Mouse (Mus musculus) myocyte (in vitro differentiated cells): ENCODE data around the gene Smo. TPM values are rescaled to one million over a fixed set of nuclear protein-coding genes. Genes with fewer than 3 reads are reported as not detected.

Source experiments
- H3K27me3 ChIP-seq: one replicate; pipeline ENCODE4 v1.6.1; 2011; ENCODE audit not compliant: control insufficient read depth, insufficient read depth, insufficient read length
- H3K36me3 ChIP-seq: one replicate; pipeline ENCODE4 v1.6.1; 2011; ENCODE audit not compliant: control insufficient read depth, insufficient read depth
- H3K4me2 ChIP-seq: one replicate; pipeline ENCODE4 v1.6.1; 2011; ENCODE audit warnings: low read depth, control low read depth
- H3K4me3 ChIP-seq: one replicate; pipeline ENCODE4 v1.5.1; 2011; ENCODE audit warnings: mild to moderate bottlenecking, control low read depth, moderate library complexity
- H3K79me2 ChIP-seq: one replicate; pipeline ENCODE4 v1.6.1; 2011; ENCODE audit not compliant: control insufficient read depth, insufficient read depth
- H3ac ChIP-seq: one replicate; pipeline ENCODE4 v1.6.1; 2011; ENCODE audit not compliant: control insufficient read depth, insufficient read length
- CEBPB ChIP-seq: IDR thresholded peaks from 2 replicates; pipeline ENCODE4 v1.6.1; 2011; ENCODE audit warnings: mild to moderate bottlenecking, moderate library complexity; ENCODE audit not compliant: poor library complexity, insufficient read depth, severe bottlenecking
- E2F4 ChIP-seq: IDR thresholded peaks from one replicate; pipeline ENCODE4 v1.6.1; 2011; ENCODE audit warnings: mild to moderate bottlenecking, control low read depth, moderate library complexity; ENCODE audit not compliant: insufficient read depth
- MAX ChIP-seq: IDR thresholded peaks from one replicate; pipeline ENCODE4 v1.6.1; 2011; ENCODE audit warnings: low read depth, mild to moderate bottlenecking, control low read depth
- MYOD1 ChIP-seq, 3 experiments: IDR thresholded peaks; one replicate each; pipeline ENCODE4 v1.6.1; 2011; ENCODE audit warnings: control low read depth in 2 of 3, low read depth in 2 of 3, mild to moderate bottlenecking in 2 of 3, moderate library complexity in 1 of 3; ENCODE audit not compliant: insufficient read length in 2 of 3, control insufficient read depth in 1 of 3
- MYOG ChIP-seq, 3 experiments: IDR thresholded peaks; one replicate each; pipeline ENCODE4 v1.6.1; 2011; ENCODE audit warnings: control low read depth in 2 of 3, low read depth in 2 of 3, mild to moderate bottlenecking in 2 of 3; ENCODE audit not compliant: insufficient read length in 2 of 3, control insufficient read depth in 1 of 3, insufficient read depth in 1 of 3
- POLR2A ChIP-seq: IDR thresholded peaks from one replicate; pipeline ENCODE4 v1.6.1; 2011; ENCODE audit warnings: low read depth, mild to moderate bottlenecking, control low read depth, moderate library complexity; ENCODE audit not compliant: insufficient read length
- POLR2AphosphoS2 ChIP-seq: IDR thresholded peaks from one replicate; pipeline ENCODE4 v1.6.1; 2011; ENCODE audit warnings: low read depth, control low read depth; ENCODE audit not compliant: insufficient read length
- REST ChIP-seq: IDR thresholded peaks from one replicate; pipeline ENCODE4 v1.6.1; 2011; ENCODE audit warnings: mild to moderate bottlenecking, control low read depth, moderate library complexity; ENCODE audit not compliant: insufficient read depth, insufficient read length
- SRF ChIP-seq: IDR thresholded peaks from one replicate; pipeline ENCODE4 v1.6.1; 2011; ENCODE audit warnings: low read depth; ENCODE audit not compliant: control insufficient read depth, insufficient read length
- TCF12 ChIP-seq: IDR thresholded peaks from one replicate; pipeline ENCODE4 v1.6.1; 2011; ENCODE audit warnings: mild to moderate bottlenecking, control low read depth; ENCODE audit not compliant: poor library complexity, insufficient read depth, severe bottlenecking
- TCF3 ChIP-seq: IDR thresholded peaks from one replicate; pipeline ENCODE4 v1.6.1; 2011; ENCODE audit warnings: low read depth, control low read depth; ENCODE audit not compliant: insufficient read length
- USF1 ChIP-seq: IDR thresholded peaks from one replicate; pipeline ENCODE4 v1.6.1; 2011; ENCODE audit warnings: low read depth, mild to moderate bottlenecking, control low read depth, moderate library complexity
- polyA plus RNA-seq: library from polyadenylated mRNA; unstranded; fragments of >200 nt; fragmentation: generic; extraction: Trizol; gene quantifications from one replicate; pipeline ENCODE4 v1.2.1, GENCODE M21; 2012; ENCODE audit warnings: missing spikeins

Gene Smo
- polyA plus RNA-seq, 1 experiment, result 30.2 TPM

DNA sequence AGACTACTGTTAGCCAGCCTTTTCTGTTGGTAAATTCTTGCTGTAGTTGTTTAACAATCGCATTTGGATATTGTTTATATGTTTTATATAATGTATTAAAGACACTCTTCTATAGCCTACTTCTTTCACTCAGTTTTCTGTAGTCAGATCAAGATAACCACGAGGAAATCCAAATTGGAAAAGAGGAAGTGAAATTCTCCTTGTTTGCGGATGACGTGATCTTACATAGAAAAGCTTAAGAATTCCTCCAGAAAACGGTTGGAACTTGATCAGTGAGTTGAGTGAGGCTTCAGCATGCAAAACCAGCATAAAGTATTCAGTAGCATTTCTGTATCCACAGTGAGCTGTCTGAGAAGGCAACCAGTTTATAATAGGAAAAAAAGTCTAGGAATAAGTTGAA lies 50.5 kb downstream of the Smo start:
- H3K36me3 ChIP-seq, result no peaks in the 10 kb centered on the region
- no peaks in the 10 kb centered on the region for H3K27me3 ChIP-seq
- no peak for TF ChIP-seq SRF
- no peak for TF ChIP-seq TCF3
- no peak for TF ChIP-seq TCF12
- no peak for TF ChIP-seq POLR2A
- TF ChIP-seq MAX, result no peak
- H3K79me2 ChIP-seq, result no peaks in the 10 kb centered on the region
- H3K4me2 ChIP-seq, result no peak overlapping the region
- H3K4me3 ChIP-seq, result no peak overlapping the region
- no peak overlapping the region for H3ac ChIP-seq

GRCm38 (mm10) chr6:29788779-29789350 lies 53.6 kb downstream of the Smo start:
- Histone ChIP-seq H3K27me3 (no peaks in the 10 kb centered on the region), H3K36me3 (no peaks in the 10 kb centered on the region), H3K79me2 (no peaks in the 10 kb centered on the region), H3ac (no peak overlapping the region), H3K4me2 (no peak overlapping the region), H3K4me3 (no peak overlapping the region)
- no peak for TF ChIP-seq MAX
- TF ChIP-seq SRF, result no peak
- TF ChIP-seq E2F4, result no peak
- TF ChIP-seq TCF12, result no peak
- TF ChIP-seq POLR2AphosphoS2, result no peak

DNA sequence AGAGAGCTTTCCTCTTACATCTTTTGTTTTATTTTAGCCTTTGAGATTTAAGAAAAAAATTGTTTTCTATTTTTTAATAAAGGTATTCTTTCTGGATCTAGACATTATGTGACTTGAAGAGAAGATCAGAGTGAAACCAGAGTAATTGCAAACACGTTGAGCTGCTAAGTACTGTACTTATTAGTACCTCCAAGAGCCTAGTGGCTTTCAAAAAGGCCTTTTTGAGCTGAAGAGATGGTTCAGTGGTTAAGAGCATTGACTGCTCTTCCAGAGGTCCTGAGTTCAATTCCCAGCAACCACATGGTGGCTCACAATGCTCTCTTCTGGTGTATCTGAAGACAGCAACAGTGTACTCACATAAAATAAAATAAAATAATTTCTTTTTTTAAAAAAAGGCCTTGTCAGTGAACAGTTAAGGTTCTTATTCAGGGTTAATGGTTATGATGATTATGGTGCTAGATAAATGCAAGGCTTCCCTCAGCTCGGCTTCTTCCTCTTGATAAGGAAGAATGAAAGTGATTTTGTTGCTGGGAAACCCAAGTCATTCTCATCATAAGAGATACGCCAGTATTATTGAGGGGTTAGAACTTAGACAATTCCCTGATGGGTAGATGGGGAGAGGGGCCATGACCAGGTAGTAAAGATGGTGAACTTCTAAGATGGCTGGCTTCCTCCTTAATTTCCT lies 54.9 kb downstream of the Smo start:
- no peaks in the 10 kb centered on the region for H3K27me3 ChIP-seq
- no peak for TF ChIP-seq E2F4
- no peak for TF ChIP-seq USF1
- TF ChIP-seq TCF3, result no peak
- TF ChIP-seq SRF, result no peak
- TF ChIP-seq MYOG (IDR thresholded peaks at IDR 0.05; ENCODE audit: control insufficient read depth in 1 of 3, insufficient read depth in 1 of 3, insufficient read length in 2 of 3, low read depth in 2 of 3), result no peak
- TF ChIP-seq REST, result no peak
- TF ChIP-seq CEBPB, result no peak
- TF ChIP-seq POLR2AphosphoS2, result no peak
- no peak for TF ChIP-seq MYOD1 (IDR thresholded peaks at IDR 0.05; ENCODE audit: control insufficient read depth in 1 of 3, insufficient read length in 2 of 3, low read depth in 2 of 3)
- TF ChIP-seq MAX, result no peak
- TF ChIP-seq TCF12, result no peak
- no peak for TF ChIP-seq POLR2A
- no peak overlapping the region for H3K4me3 ChIP-seq
- H3K36me3 ChIP-seq, result no peaks in the 10 kb centered on the region
- H3K79me2 ChIP-seq, result no peaks in the 10 kb centered on the region
- no peak overlapping the region for H3K4me2 ChIP-seq
- no peak overlapping the region for H3ac ChIP-seq

- Histone ChIP-seq H3K4me2 (no peak overlapping the region), H3K79me2 (no peaks in the 10 kb centered on the region), H3K27me3 (no peaks in the 10 kb centered on the region), H3K4me3 (no peak overlapping the region), H3K36me3 (no peaks in the 10 kb centered on the region), H3ac (no peak overlapping the region)
- TF ChIP-seq MAX, result no peak
- TF ChIP-seq SRF, result no peak
- no peak for TF ChIP-seq TCF3
- no peak for TF ChIP-seq USF1
- no peak for TF ChIP-seq TCF12
- TF ChIP-seq REST, result no peak
- no peak for TF ChIP-seq CEBPB
These were observed 58.2 kb downstream of the Smo start for GRCm38 (mm10) chr6:29793520-29793919.

- H3K36me3 ChIP-seq, result no peaks in the 10 kb centered on the region
- no peak overlapping the region for H3K4me2 ChIP-seq
- H3K4me3 ChIP-seq, result no peak overlapping the region
- TF ChIP-seq TCF3 (no peak), MYOG (IDR thresholded peaks at IDR 0.05; ENCODE audit: control insufficient read depth in 1 of 3, insufficient read depth in 1 of 3, insufficient read length in 2 of 3, low read depth in 2 of 3) (no peak), TCF12 (no peak), SRF (no peak), POLR2AphosphoS2 (no peak), CEBPB (no peak), REST (no peak), POLR2A (no peak), MAX (no peak), USF1 (no peak), E2F4 (no peak), MYOD1 (IDR thresholded peaks at IDR 0.05; ENCODE audit: control insufficient read depth in 1 of 3, insufficient read length in 2 of 3, low read depth in 2 of 3) (no peak)
- no peaks in the 10 kb centered on the region for H3K27me3 ChIP-seq
- no peaks in the 10 kb centered on the region for H3K79me2 ChIP-seq
- H3ac ChIP-seq, result no peak overlapping the region
These were observed 59.3 kb downstream of the Smo start for GRCm38 (mm10) chr6:29794582-29794981.
